Mouse (Mus musculus): Measurements from ENCODE around the gene Gm26661. TPM values are rescaled to one million over a fixed set of nuclear protein-coding genes. Genes with fewer than 3 reads are reported as not detected.

Gm26661 gene
- polyA plus RNA-seq, 2 experiments, result not detected

- TF ChIP-seq POLR2A (IDR thresholded peaks at IDR 0.05; ENCODE audit: borderline replicate concordance, extremely low read depth, insufficient read depth, insufficient read length), result peak; percentile 44; the same call in 1 of the 2 replicates
- Histone ChIP-seq H3K27me3 (ENCODE audit: control insufficient read depth, insufficient read depth, low read length) (no peaks in the 10 kb centered on the region), H3K27ac (replicated peaks; ENCODE audit: low read depth, low read length) (0 out of 2 replicates have a peak overlapping the region, but pooled peaks have one; percentile 28), H3K4me2 (replicated peaks; ENCODE audit: low read depth, low read length, severe bottlenecking) (peak overlapping the region; percentile 34), H3K9me3 (ENCODE audit: control insufficient read depth, low read length) (no peaks in the 10 kb centered on the region), H3K4me3 (replicated peaks; ENCODE audit: low read length) (peak overlapping the region; percentile 43), H3K4me1 (ENCODE audit: control insufficient read depth, insufficient read depth, low read length) (no peaks in the 10 kb centered on the region), H3K36me3 (ENCODE audit: control insufficient read depth, insufficient read depth, low read length) (no peaks in the 10 kb centered on the region), H3K9ac (ENCODE audit: low read depth, low read length, severe bottlenecking) (peak overlapping the region; percentile 50)
- peak; percentile 77 for ATAC-seq (ENCODE audit: low FRiP score, low read depth)
- 27% methylated on average over 24 of the region's 24 CpGs for WGBS
- peak; percentile 79 for DNase-seq (ENCODE audit: low spot score)
Measured at GRCm38 (mm10) chr14:7773714-7774389, 17.5 kb upstream of the Gm26661 start.

GRCm38 (mm10) chr14:7786073-7786472, 5.3 kb upstream of the Gm26661 start:
- DNase-seq (ENCODE audit: low spot score), result no peak
- TF ChIP-seq POLR2A (IDR thresholded peaks at IDR 0.05; ENCODE audit: borderline replicate concordance, extremely low read depth, insufficient read depth, insufficient read length), result no peak
- H3K9me3 ChIP-seq (ENCODE audit: control insufficient read depth, low read length), result no peaks in the 10 kb centered on the region
- no peak for ATAC-seq (ENCODE audit: low FRiP score, low read depth)
- H3K4me2 ChIP-seq (replicated peaks; ENCODE audit: low read depth, low read length, severe bottlenecking), result no peak overlapping the region
- H3K36me3 ChIP-seq (ENCODE audit: control insufficient read depth, insufficient read depth, low read length), result no peaks in the 10 kb centered on the region
- no peaks in the 10 kb centered on the region for H3K27me3 ChIP-seq (ENCODE audit: control insufficient read depth, insufficient read depth, low read length)
- no peak overlapping the region for H3K4me3 ChIP-seq (replicated peaks; ENCODE audit: low read length)
- no peak overlapping the region for H3K27ac ChIP-seq (replicated peaks; ENCODE audit: low read depth, low read length)
- peaks cover 2% of the 10 kb centered on the region; the same call in 1 of the 2 replicates for H3K4me1 ChIP-seq (ENCODE audit: control insufficient read depth, insufficient read depth, low read length)
- H3K9ac ChIP-seq (ENCODE audit: low read depth, low read length, severe bottlenecking), result no peak overlapping the region
- 39% methylated on average over 13 of the region's 13 CpGs for WGBS

- ATAC-seq (ENCODE audit: low FRiP score, low read depth) (no peak), DNase-seq (ENCODE audit: low spot score) (no peak)
- Histone ChIP-seq H3K36me3 (ENCODE audit: control insufficient read depth, insufficient read depth, low read length) (no peaks in the 10 kb centered on the region), H3K27ac (replicated peaks; ENCODE audit: low read depth, low read length) (no peak overlapping the region), H3K9ac (ENCODE audit: low read depth, low read length, severe bottlenecking) (no peak overlapping the region), H3K9me3 (ENCODE audit: control insufficient read depth, low read length) (no peaks in the 10 kb centered on the region), H3K4me1 (ENCODE audit: control insufficient read depth, insufficient read depth, low read length) (peaks cover 12% of the 10 kb centered on the region), H3K4me2 (replicated peaks; ENCODE audit: low read depth, low read length, severe bottlenecking) (no peak overlapping the region), H3K4me3 (replicated peaks; ENCODE audit: low read length) (no peak overlapping the region), H3K27me3 (ENCODE audit: control insufficient read depth, insufficient read depth, low read length) (no peaks in the 10 kb centered on the region)
- 84% methylated on average over 7 of the region's 7 CpGs for WGBS
- no peak for TF ChIP-seq POLR2A (IDR thresholded peaks at IDR 0.05; ENCODE audit: borderline replicate concordance, extremely low read depth, insufficient read depth, insufficient read length)
Measured at GRCm38 (mm10) chr14:7789266-7790030, 1.9 kb upstream of the Gm26661 start.

GRCm38 (mm10) chr14:7791061-7791531, 291 bp upstream of the Gm26661 start:
- H3K4me1 ChIP-seq (ENCODE audit: control insufficient read depth, insufficient read depth, low read length), result peaks cover 12% of the 10 kb centered on the region
- H3K27ac ChIP-seq (replicated peaks; ENCODE audit: low read depth, low read length), result no peak overlapping the region
- no peaks in the 10 kb centered on the region for H3K27me3 ChIP-seq (ENCODE audit: control insufficient read depth, insufficient read depth, low read length)
- DNase-seq (ENCODE audit: low spot score) (no peak), ATAC-seq (ENCODE audit: low FRiP score, low read depth) (no peak)
- H3K4me3 ChIP-seq (replicated peaks; ENCODE audit: low read length), result peak overlapping the region; percentile 34
- H3K36me3 ChIP-seq (ENCODE audit: control insufficient read depth, insufficient read depth, low read length), result no peaks in the 10 kb centered on the region
- peak overlapping the region; percentile 73 for H3K4me2 ChIP-seq (replicated peaks; ENCODE audit: low read depth, low read length, severe bottlenecking)
- no peak for TF ChIP-seq POLR2A (IDR thresholded peaks at IDR 0.05; ENCODE audit: borderline replicate concordance, extremely low read depth, insufficient read depth, insufficient read length)
- no peaks in the 10 kb centered on the region for H3K9me3 ChIP-seq (ENCODE audit: control insufficient read depth, low read length)
- 0 out of 2 replicates have a peak overlapping the region, but pooled peaks have one; percentile 40 for H3K9ac ChIP-seq (ENCODE audit: low read depth, low read length, severe bottlenecking)
- 15% methylated on average over 19 of the region's 19 CpGs for WGBS

- Histone ChIP-seq H3K4me3 (replicated peaks; ENCODE audit: low read length) (no peak overlapping the region), H3K4me1 (ENCODE audit: control insufficient read depth, insufficient read depth, low read length) (peaks cover 12% of the 10 kb centered on the region), H3K9me3 (ENCODE audit: control insufficient read depth, low read length) (no peaks in the 10 kb centered on the region), H3K36me3 (ENCODE audit: control insufficient read depth, insufficient read depth, low read length) (no peaks in the 10 kb centered on the region), H3K9ac (ENCODE audit: low read depth, low read length, severe bottlenecking) (no peak overlapping the region), H3K4me2 (replicated peaks; ENCODE audit: low read depth, low read length, severe bottlenecking) (no peak overlapping the region), H3K27me3 (ENCODE audit: control insufficient read depth, insufficient read depth, low read length) (no peaks in the 10 kb centered on the region), H3K27ac (replicated peaks; ENCODE audit: low read depth, low read length) (no peak overlapping the region)
- no peak for ATAC-seq (ENCODE audit: low FRiP score, low read depth)
- DNase-seq (ENCODE audit: low spot score), result no peak
- 85% methylated on average over 4 of the region's 4 CpGs for WGBS
- no peak for TF ChIP-seq POLR2A (IDR thresholded peaks at IDR 0.05; ENCODE audit: borderline replicate concordance, extremely low read depth, insufficient read depth, insufficient read length)
Measured at GRCm38 (mm10) chr14:7795961-7796360, 4.6 kb downstream of the Gm26661 start.
